Mouse (Mus musculus) CH12.LX (cell line): ENCODE results near the gene Ugt1a6b.

Source experiments
- BHLHE40 ChIP-seq: IDR thresholded peaks from 2 replicates; pipeline ENCODE4 v1.6.1; 2011; ENCODE audit warnings: mild to moderate bottlenecking, low read depth, low read length, improper control_type of control experiment
- CHD2 ChIP-seq: IDR thresholded peaks from 2 replicates; pipeline ENCODE4 v1.6.1; 2011; ENCODE audit warnings: low read length, improper control_type of control experiment
- CTCF ChIP-seq, 2 experiments: IDR thresholded peaks in 1 of 2; conservative IDR thresholded peaks in 1 of 2; 2 replicates each; pipeline ENCODE4 v1.5.1; 2011 to 2012; ENCODE audit warnings: low read depth in 2 of 2, low read length in 2 of 2, improper control_type of control experiment in 1 of 2, inconsistent platforms in 1 of 2, mild to moderate bottlenecking in 1 of 2, moderate library complexity in 1 of 2
- EP300 ChIP-seq: IDR thresholded peaks from 2 replicates; pipeline ENCODE4 v1.6.1; 2011; ENCODE audit warnings: low read length, improper control_type of control experiment
- MEF2A ChIP-seq: IDR thresholded peaks from 2 replicates; pipeline ENCODE4 v1.6.1; 2014; ENCODE audit warnings: low read depth, mild to moderate bottlenecking, inconsistent platforms, low read length, improper control_type of control experiment, borderline replicate concordance
- NRF1 ChIP-seq: IDR thresholded peaks from 2 replicates; pipeline ENCODE4 v1.6.1; 2014; ENCODE audit warnings: low read depth, mild to moderate bottlenecking, inconsistent platforms, low read length, improper control_type of control experiment, moderate library complexity
- POLR2A ChIP-seq: IDR thresholded peaks from 2 replicates; pipeline ENCODE4 v1.6.1; 2011; ENCODE audit warnings: low read depth, mild to moderate bottlenecking, improper control_type of control experiment, low read length
- RCOR1 ChIP-seq: conservative IDR thresholded peaks from 2 replicates; pipeline ENCODE4 v1.6.1; 2012; ENCODE audit warnings: low read depth, mild to moderate bottlenecking, inconsistent platforms, low read length, improper control_type of control experiment
- SIN3A ChIP-seq: IDR thresholded peaks from 2 replicates; pipeline ENCODE4 v1.6.1; 2012; ENCODE audit warnings: low read length, improper control_type of control experiment, inconsistent platforms
- TBP ChIP-seq: conservative IDR thresholded peaks from 2 replicates; pipeline ENCODE4 v1.6.1; 2011; ENCODE audit warnings: low read depth, low read length, improper control_type of control experiment
- UBTF ChIP-seq: IDR thresholded peaks from 2 replicates; pipeline ENCODE4 v1.6.1; 2012; ENCODE audit warnings: low read depth, mild to moderate bottlenecking, inconsistent platforms, low read length, improper control_type of control experiment, moderate library complexity
- ZMIZ1 ChIP-seq: IDR thresholded peaks from 2 replicates; pipeline ENCODE4 v1.6.1; 2012; ENCODE audit warnings: low read depth, mild to moderate bottlenecking, inconsistent platforms, low read length, improper control_type of control experiment
- ZNF384 ChIP-seq: IDR thresholded peaks from 2 replicates; pipeline ENCODE4 v1.6.1; 2012; ENCODE audit warnings: low read depth, low read length, improper control_type of control experiment, inconsistent platforms

DNA sequence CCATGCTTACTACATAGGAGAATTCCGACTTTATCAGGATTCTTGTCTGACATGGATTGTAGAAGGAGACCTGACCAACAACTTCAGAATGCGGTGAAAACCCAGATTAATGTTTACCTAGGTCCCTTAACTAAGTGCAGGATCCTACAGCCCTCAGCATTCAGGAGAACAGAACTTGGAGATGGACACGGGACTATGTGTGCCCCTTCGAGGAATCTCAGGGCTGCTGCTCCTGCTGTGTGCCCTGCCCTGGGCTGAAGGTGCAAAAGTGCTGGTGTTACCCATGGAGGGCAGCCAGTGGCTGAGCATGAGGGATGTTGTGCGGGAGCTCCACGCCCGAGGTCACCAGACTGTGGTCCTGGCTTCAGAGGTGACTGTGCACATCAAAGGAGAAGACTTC, 97.4 kb downstream of the Ugt1a6b start, which contains the start of gene Ugt1a2:
- TF ChIP-seq TBP, result no peak
- no peak for TF ChIP-seq SIN3A
- TF ChIP-seq POLR2A, result no peak
- no peak for TF ChIP-seq CTCF (conservative IDR thresholded peaks at IDR 0.05 in 1 of 2, IDR thresholded peaks at IDR 0.05 in 1 of 2; ENCODE audit: low read depth in 2 of 2, low read length in 2 of 2)
- no peak for TF ChIP-seq UBTF
- TF ChIP-seq BHLHE40, result no peak
- no peak for TF ChIP-seq ZMIZ1
- TF ChIP-seq MEF2A, result no peak
- no peak for TF ChIP-seq RCOR1
- no peak for TF ChIP-seq EP300
- no peak for TF ChIP-seq NRF1
- no peak for TF ChIP-seq CHD2
- no peak for TF ChIP-seq ZNF384
